Mouse (Mus musculus): ENCODE data around the gene C2cd4a.

Gene C2cd4a

DNA sequence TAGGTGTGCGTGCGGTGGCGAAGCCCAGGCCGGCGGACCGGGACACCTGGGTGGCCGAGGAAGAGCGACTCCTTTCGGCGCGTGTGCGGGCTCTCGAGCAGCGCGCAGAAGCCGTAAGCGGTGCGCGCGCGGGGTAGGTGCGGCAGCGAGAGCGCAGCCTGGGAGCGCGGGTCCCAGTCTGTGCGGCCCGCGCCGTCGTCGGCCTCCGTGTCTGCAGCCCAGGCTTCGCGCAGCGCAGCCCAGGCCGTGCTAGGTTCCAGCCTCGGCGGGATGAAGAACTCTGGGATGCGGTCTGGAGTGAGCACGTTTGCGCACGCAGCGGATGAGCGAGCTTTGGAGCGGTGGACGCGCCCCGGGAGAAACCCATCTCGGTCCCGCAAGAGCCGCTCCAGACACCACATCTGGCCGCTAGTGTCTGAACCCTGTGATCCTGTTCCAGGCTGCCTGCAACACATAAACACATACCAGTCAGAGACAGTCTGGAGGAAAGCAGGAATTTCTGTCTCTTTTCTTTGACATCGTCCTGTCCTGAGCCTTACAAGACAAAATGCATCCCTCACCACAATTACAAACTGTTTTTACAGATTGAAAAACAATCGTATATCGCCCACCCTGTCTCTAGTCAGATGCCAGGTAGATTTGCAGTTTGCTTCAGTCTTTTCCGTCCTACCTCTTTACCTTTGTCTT, 628 bp downstream of the C2cd4a start:
- peak; percentile 29 to 61 for DNase-seq

DNA sequence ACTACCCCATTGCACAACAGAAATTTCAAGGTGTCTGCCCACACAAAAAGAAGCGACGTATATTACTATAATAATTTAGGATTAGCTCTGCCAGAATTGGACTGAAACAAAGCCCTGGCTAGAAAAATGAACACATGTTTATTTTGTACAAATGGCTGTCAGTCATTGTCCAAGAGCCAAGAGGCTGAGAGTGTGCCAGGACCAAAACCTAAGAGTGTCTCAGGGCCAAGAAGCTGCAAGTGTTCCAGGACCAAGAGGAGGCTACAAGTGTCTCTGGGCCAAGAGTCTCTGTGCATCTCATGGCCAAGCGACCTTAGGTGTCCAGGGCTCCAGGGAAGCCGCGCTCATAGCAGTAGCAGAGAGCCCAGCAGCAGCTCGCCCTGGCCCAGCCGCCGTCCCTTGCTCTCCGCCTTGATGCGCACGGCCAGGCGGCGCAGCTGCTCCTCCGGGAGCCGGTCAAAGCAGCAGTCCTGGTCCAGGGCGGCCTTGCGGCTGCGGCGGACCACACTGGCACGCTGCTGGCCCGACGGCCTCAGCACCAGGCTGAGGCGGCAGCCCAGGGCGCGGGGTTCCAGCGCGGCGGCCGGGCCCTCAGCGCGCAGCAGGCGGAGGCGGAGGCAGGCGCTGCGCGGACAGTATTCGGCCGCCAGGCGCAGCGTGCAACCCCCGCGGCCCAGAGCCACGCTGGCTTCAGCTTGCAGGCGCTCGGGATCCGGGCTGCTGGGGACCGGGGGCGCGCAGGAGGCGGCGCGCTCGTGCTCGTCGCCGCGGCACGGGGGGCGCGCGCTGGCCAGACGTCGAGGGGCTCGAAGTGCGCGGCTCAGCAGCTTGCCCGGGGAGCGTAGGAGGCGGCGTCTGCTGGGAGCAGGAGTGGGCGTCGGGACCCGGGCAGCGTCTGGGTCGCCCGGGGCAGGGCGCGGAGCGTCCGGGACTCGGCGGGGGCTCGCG, 1.4 kb downstream of the C2cd4a start:
- peak; percentile 45 to 75 for DNase-seq

- peak; percentile 75 to 78 for DNase-seq
Observed at GRCm38 (mm10) chr9:67828182-67828581, 3.9 kb downstream of the C2cd4a start.

DNA sequence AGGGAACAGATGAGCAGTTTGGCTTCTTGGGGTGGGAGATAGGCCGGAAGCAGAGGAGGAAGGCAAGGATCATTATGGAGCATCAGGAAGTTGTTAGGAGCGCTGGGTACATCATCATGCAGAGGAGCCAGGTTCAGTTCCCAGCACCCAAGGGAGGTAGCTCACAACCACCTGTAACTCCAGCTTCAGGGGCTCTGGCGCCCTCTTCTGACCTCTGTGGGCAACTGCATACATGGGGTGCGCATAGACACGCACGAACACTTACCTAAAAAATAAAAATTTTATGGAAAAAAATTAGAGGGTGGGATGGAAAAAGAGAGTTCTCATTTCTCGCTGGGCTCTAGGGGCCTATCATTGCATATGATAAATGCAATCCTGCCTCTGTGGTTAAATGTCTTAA, 6.6 kb downstream of the C2cd4a start:
- DNase-seq: no peak

DNA sequence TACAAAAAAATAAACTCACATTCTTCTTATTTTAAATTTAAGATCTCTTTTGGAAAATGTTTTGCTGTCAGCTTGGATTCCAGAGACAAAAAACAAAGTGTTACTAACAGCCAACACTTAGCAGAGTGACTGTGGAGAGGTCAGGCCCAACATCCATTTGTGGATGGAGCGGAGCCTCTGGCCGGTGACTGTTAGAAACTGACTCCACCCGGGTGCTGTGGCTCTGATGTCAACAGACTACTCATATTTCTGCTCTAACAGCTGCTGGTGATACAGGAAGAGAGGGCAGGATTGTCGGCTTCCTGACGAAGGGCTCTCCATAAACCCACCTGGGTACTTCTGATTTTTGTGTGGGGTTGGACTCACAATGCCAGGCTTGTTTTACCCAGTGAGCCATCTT, 9.0 kb downstream of the C2cd4a start:
- no peak for DNase-seq

DNA sequence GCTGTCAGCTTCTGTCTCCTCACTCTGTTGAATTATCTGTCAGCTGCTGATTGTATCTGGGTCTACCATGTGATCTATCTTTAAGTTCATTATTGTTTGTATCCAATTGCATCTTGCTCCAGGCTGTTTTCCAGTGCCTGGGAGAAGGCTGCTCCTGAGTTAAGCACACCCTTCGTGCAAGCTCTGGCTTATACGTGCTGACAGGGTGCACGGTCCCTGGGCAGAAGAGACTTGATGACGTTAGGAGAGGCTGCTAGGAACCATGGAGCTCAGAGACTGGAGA, 13.5 kb downstream of the C2cd4a start:
- DNase-seq: no peak

GRCm38 (mm10) chr9:67817898-67818667, 14.0 kb downstream of the C2cd4a start:
- DNase-seq: no peak

DNA sequence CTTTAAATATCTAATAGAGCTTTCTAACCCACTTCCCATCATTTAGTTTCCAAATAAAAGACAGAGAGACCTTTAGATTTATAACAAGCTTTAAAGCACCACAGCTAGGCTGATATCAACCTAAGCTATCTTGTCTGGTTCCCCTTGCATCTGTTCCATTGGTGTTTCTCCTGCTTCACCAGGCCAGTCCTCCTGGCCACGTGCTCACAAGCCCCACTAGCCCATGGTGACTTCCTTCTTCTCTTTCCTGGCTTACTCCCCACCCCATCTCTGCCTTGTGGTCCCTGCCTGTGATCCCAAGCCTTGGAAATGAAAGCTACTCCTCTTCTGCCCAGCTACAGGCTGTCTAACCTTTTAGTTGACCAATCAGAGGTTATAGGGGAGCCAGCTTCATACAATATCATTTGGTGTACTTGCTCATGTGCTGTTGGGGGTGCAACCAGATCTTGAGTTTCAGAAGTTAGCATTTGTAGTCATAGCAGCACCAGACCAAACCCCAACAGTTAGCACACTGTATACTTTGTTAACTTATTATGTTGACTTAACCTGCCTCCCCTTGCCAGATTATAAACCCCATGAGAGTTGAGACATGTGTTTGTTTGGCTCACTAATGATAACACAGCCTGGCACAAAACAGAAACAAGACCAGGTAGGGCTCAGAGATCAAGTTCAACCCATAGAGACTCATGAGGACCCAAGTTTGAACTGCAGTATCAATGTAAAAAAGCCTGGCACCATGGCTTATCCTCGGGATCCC, 15.8 kb downstream of the C2cd4a start:
- DNase-seq: no peak

DNA sequence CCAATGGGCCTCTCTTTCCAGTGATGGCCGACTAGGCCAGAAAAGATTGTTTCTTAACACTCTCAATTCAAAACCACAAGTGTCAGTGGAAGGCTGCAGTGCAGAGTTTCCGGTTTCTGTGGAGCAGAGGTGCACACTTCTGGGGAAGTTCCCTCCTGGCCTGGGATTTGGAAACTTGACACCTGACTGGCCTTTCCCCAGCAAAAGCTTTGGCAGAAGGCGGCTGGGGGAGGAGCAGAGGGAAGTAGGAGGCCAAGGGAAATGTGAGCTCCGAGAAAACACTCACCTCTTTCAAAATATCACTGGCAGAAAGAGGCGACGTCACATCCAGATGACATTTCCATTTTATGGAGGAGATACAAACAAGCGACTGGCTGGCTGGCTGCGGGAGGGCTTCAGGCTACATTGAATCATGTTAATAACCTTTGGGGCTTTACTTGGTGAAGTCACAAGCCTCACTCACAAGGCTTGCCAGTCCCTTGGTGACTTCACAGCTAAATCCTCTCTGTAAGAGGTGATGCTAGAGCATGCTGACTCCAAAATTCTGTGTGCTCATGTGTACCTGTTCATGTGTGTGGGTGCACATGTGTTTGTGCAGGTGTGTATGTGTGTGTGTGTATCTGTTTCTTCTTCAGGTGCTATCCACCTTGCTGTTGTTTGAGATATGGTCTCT, 18.3 kb downstream of the C2cd4a start:
- DNase-seq: no peak

DNA sequence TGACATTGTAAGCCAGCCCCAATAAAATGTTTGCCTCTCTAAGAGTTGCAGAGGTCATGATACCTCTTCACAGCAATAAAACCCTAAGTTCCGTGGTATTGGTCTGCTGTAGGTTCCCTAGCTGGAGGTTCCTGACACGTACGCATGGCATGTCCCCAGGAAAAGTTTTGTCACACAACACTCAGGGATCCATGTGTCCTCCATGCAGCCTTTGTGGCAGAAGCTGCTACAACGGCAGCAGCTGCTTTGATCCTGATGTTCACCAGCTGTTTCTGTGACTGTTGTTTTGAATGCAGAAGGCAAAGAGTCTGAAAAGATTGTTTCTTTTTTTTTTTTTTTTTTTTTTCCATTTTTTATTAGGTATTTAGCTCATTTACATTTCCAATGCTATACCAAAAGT, 19.0 kb downstream of the C2cd4a start:
- no peak for DNase-seq

GRCm38 (mm10) chr9:67811116-67811515, 21.0 kb downstream of the C2cd4a start:
- DNase-seq: no peak

DNA sequence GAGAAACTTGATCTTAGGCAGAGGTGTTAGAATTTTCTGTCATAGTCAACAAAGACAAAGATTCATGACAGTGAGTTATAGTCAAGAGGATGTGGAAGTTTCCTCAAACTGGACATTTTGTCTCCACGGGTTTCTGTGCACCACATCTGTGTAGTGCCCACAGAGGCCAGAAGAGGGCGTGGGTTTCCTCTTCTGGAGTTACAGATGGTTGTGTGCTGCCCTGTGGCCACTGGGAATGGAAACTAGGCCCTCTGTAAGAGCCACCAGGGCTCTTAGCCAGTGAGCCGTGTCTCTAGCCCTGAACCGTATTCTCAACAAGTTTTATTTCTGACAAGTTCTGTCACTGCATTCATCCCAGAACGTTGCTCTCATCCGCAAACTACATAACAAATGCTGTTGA, 21.6 kb downstream of the C2cd4a start:
- DNase-seq: no peak

DNA sequence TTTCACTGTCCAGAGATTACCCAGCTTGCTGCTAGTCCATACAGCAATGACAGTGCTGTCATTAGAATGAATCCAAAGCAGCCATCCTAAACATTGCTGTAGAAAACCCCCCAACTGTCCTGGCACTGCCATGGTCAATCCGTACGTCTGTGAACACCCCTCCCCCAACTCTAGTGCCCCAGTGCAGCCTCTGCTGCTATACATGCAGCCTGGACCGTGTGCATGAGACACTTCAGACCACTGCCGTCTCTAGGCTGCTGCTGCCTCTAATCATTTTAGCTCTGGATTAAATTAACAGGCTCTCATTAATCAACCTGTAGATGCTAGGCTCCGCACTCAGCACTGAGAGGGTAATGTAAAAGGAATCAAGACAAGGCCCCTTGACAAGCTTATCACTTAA, 25.1 kb downstream of the C2cd4a start:
- DNase-seq: no peak

DNA sequence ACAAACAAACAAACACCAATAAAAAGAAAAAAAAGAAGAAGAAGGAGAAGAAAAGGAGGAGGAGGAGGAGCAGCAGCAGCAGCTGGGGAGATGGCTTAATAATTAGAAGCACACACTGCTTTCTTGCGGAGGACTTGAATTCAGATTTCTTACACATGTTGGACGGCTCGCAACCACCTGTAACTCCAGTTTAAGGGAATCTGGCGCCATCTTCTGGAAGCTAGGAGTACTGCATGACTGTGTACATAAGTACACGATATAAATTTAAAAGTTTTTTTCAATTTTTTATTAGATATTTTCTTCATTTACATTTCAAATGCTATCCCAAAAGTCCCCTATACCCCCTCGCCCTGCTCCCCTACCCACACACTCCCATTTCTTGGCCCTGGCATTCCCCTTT, 29.9 kb downstream of the C2cd4a start:
- peak; percentile 65 to 71 for DNase-seq

GRCm38 (mm10) chr9:67799078-67799819, 32.9 kb downstream of the C2cd4a start:
- DNase-seq: no peak

- DNase-seq: peak in 1 of 2 experiments; percentile 13
Observed at GRCm38 (mm10) chr9:67795205-67795675, 36.9 kb downstream of the C2cd4a start.

DNA sequence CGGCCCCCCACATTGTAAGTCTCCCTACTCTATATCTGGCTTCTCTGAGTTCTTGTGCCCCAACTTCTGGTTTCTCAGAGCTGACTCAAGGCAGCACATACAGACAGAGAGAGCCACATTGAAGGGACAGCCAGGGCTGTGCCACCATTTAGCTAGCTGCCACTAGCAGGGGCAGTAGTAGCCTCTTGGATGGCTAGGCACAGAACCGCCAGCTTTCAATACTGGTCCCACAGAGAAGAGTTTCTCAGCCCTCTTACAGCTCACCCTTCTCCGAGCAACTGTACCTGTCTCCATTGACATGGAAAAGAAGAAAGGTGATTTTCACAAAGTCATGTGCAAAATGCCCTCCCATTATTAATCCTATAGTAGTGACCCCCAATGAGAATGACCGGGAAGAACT, 37.5 kb downstream of the C2cd4a start:
- DNase-seq: no peak

- DNase-seq: no peak
Observed at GRCm38 (mm10) chr9:67794216-67794615, 37.9 kb downstream of the C2cd4a start.

- no peak for DNase-seq
Observed at GRCm38 (mm10) chr9:67793501-67793900, 38.6 kb downstream of the C2cd4a start.

- no peak for DNase-seq
Observed at GRCm38 (mm10) chr9:67792405-67792804, 39.7 kb downstream of the C2cd4a start.

- no peak for DNase-seq
Observed at GRCm38 (mm10) chr9:67787671-67788070, 44.5 kb downstream of the C2cd4a start.

All from cerebellum, adult 18-20 months (tissue).